Comparison of ENCODE assay signal across 9 mouse cellular contexts in the genomic region with DNA sequence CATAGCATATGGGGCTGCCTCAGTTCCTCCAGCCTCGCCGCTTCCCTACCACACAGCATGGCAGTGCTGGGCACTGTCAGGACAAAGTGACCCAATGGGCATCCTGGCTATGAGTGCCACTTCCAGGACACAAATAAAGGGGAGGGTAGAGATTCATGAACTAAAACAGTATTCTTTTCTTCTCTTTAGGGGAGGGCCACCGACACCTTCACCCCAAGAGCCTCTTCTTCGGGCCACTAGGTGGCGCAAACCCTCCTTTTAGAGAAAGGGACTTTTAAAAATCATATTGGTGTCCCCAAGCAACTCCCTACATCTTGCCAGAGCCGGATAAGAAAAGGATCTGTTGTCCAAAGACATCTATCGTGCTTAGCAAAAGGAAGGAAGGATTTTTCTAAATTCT.
DNase-seq lines count a peak whose midpoint lies in the region; ATAC-seq and TF ChIP-seq lines count a peak whose summit lies in the region.
"Had no signal": no experiment of that assay in that cellular context is flagged by ENCODE, and none has a peak within 500 bp of the region (broad histone marks: within the 10 kb centered on the region; RNA-seq: fewer than 3 reads in every experiment).

No protein-coding gene starts in this region.

- H3K4me3 ChIP-seq in ES-E14 (ENCODE audit: insufficient read depth in 1 of 2, low read depth in 1 of 2, low read length in 2 of 2, poor library complexity in 1 of 2, severe bottlenecking in 1 of 2) = no peak overlapping the region
- no peak overlapping the region for H3K4me3 ChIP-seq in forebrain, embryonic 16.5 days (replicated peaks; ENCODE audit: low read length)
- H3K4me3 ChIP-seq: megakaryocyte, embryonic 14.5 days had no signal

- no peaks in the 10 kb centered on the region for H3K27me3 ChIP-seq in forebrain, embryonic 16.5 days (replicated peaks; ENCODE audit: control insufficient read depth, insufficient read depth, low read length)

- DNase-seq in layer of hippocampus, adult 11-12 months (ENCODE audit: low spot score) = peak; percentile 57
- DNase-seq in layer of hippocampus, adult 9-10 months (ENCODE audit: low spot score) = no peak
- DNase-seq in ES-E14 (ENCODE audit: low read depth, low spot score) = peak; percentile 21
- DNase-seq in adrenal gland, postnatal 25 days = peak; percentile 49
- DNase-seq in layer of hippocampus, postnatal 36 days = peak; percentile 29 to 44
- DNase-seq in ovary, postnatal 14 days (ENCODE audit: low spot score) = peak; percentile 19

- in situ Hi-C loops in ES-E14 (cut with MboI; ENCODE audit: low sequenced_read_pairs in 2 of 2, unreplicated experiment in 2 of 2) = loop anchor here (10.0 to 25.0 kb wide), 2 partner anchors 207 to 405 kb away; no protein-coding TSS in a partner anchor

- WGBS in forebrain, embryonic 16.5 days = 38% methylated on average over 7 of the region's 7 CpGs

- H3K9ac ChIP-seq in ES-E14 (ENCODE audit: insufficient read depth, low read depth, low read length, poor library complexity, severe bottlenecking) = no peak overlapping the region
- H3K9ac ChIP-seq in forebrain, embryonic 16.5 days (replicated peaks; ENCODE audit: low read depth, low read length) = no peak overlapping the region

- H3K4me1 ChIP-seq in ES-E14 (ENCODE audit: control insufficient read depth in 2 of 2, insufficient read depth in 2 of 2, low read length in 2 of 2, poor library complexity in 1 of 2) = no peaks in the 10 kb centered on the region
- H3K4me1 ChIP-seq in forebrain, embryonic 16.5 days (replicated peaks; ENCODE audit: control insufficient read depth, insufficient read depth, low read length) = no peaks in the 10 kb centered on the region

- no peak overlapping the region for H3K27ac ChIP-seq in ES-E14 (ENCODE audit: insufficient read depth, low read depth, low read length, poor library complexity, severe bottlenecking)
- H3K27ac ChIP-seq in forebrain, embryonic 16.5 days (ENCODE audit: low read length) = no peak overlapping the region

- no peaks in the 10 kb centered on the region for H3K36me3 ChIP-seq in ES-E14 (ENCODE audit: control insufficient read depth, insufficient read depth, low read length, poor library complexity, severe bottlenecking)
- H3K36me3 ChIP-seq in forebrain, embryonic 16.5 days (ENCODE audit: control insufficient read depth, insufficient read depth) = no peaks in the 10 kb centered on the region

- H3K9me3 ChIP-seq in ES-E14 (ENCODE audit: control insufficient read depth, insufficient read depth, low read depth, low read length) = no peaks in the 10 kb centered on the region
- H3K9me3 ChIP-seq in forebrain, embryonic 16.5 days (ENCODE audit: control insufficient read depth, low read length) = no peaks in the 10 kb centered on the region

- ATAC-seq in forebrain, embryonic 16.5 days = peak; percentile 40
- ATAC-seq in monocyte, adult 5-6 weeks (replicated peaks; ENCODE audit: insufficient number of reproducible peaks, low FRiP score, low TSS enrichment, poor library complexity, severe bottlenecking) = no peak

- no peak overlapping the region for H3K4me2 ChIP-seq in forebrain, embryonic 16.5 days (ENCODE audit: low read length)

TF ChIP-seq in ES-E14, 5 proteins besides CTCF, POLR2A, EP300 and RAD21:
- TF ChIP-seq ZC3H11A (IDR thresholded peaks at IDR 0.05; ENCODE audit: borderline replicate concordance, low read depth, low read length) (peak; percentile 66), ZNF384 (IDR thresholded peaks at IDR 0.05; ENCODE audit: low read depth, low read length) (no peak)
TF ChIP-seq in ES-E14: peak in this region for 1.
